9 mouse cellular contexts compared by ENCODE assay signal in genomic region chr2:84855732-84856131, GRCm38 (mm10). TPM values are rescaled to one million over a fixed set of nuclear protein-coding genes. Genes with fewer than 3 reads are reported as not detected.
DNase-seq lines count a peak whose midpoint lies in the region; ATAC-seq lines count a peak whose summit lies in the region.
"Had no signal": no experiment of that assay in that cellular context is flagged by ENCODE, and none has a peak within 500 bp of the region (broad histone marks: within the 10 kb centered on the region; RNA-seq: fewer than 3 reads in every experiment).

No protein-coding gene starts in this region.

- no peak for ATAC-seq in cerebellum, adult (ENCODE audit: insufficient number of reproducible peaks, low FRiP score, low TSS enrichment)

- peak; percentile 69 to 70 for DNase-seq in cerebellum, postnatal 10 days
- DNase-seq in 3T3-L1 (ENCODE audit: low read depth, low spot score) = peak; percentile 78
- peak; percentile 21 to 42 for DNase-seq in adrenal gland, adult 18-20 months (ENCODE audit: low spot score in 2 of 2)
- peak; percentile 53 for DNase-seq in forelimb bud, embryonic 11.5 days (ENCODE audit: low read depth, low spot score)
- DNase-seq in kidney, adult 9 months = peak; percentile 68
- DNase-seq in lung, postnatal 25 days (ENCODE audit: low spot score) = peak; percentile 62
- peak; percentile 36 to 39 for DNase-seq in spleen, postnatal 36 days (ENCODE audit: low spot score in 2 of 2)

RNA-seq across cellular contexts. Expression of gene Slc43a1, which starts 17.1 kb away (rescaled TPM):
- 1 to 10 TPM; 9.3 to 9.4 TPM for total RNA-seq in adrenal gland, adult 18-20 months (2021)

RNA-seq across cellular contexts. Expression of gene Timm10, which starts 28.9 kb away (rescaled TPM):
- total RNA-seq in adrenal gland, adult 18-20 months (2021) = 10 to 100 TPM; 45.8 to 59.0 TPM

RNA-seq across cellular contexts. Expression of gene Rtn4rl2, which starts 30.8 kb away (rescaled TPM):
- 1 to 10 TPM; 1.9 to 2.4 TPM for total RNA-seq in adrenal gland, adult 18-20 months (2021)

RNA-seq across cellular contexts. Expression of gene Smtnl1, which starts 33.3 kb away (rescaled TPM):
- total RNA-seq in adrenal gland, adult 18-20 months (2021) = under 1 TPM in 1 of 2 experiments, not detected in 1; 0.32 TPM
- total RNA-seq: layer of hippocampus, adult 18-20 months had no signal

RNA-seq across cellular contexts. Expression of gene Ube2l6, which starts 57.1 kb away (rescaled TPM):
- 10 to 100 TPM; 17.6 to 26.4 TPM for total RNA-seq in adrenal gland, adult 18-20 months (2021)
